Mouse (Mus musculus): ENCODE results near the gene Rpap2. TPM values are rescaled to one million over a fixed set of nuclear protein-coding genes. Genes with fewer than 3 reads are reported as not detected.

Rpap2 gene
- polyA plus RNA-seq, 1 experiment from 2014 or later = 21.9 TPM

DNA sequence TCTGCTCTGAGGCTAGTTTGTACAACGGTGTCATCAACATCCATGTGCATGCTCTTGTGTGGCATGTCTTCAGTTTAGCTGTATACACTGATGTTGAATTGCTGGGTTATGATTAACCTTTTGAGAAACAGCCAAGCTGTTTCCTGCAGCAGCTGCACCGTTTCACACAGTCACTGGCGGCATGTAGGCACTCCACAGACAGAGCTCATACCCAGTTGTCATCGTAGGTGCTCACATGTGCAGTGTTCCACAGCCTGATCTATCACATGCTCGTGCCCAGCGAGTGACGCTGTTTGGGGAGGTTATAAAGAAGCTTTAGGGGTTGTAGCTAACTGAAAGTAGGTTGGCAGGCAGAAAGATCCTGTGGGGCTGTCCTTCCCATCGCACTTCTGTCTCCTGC, 41.2 kb downstream of the Rpap2 start:
- Histone ChIP-seq H3K36me3 (peaks cover 9% of the 10 kb centered on the region; the same call in 1 of the 2 replicates), H3K27ac (replicated peaks) (no peak overlapping the region), H3K4me2 (no peak overlapping the region), H3K4me3 (no peak overlapping the region), H3K9me3 (no peaks in the 10 kb centered on the region), H3K27me3 (no peaks in the 10 kb centered on the region), H3K4me1 (replicated peaks) (no peaks in the 10 kb centered on the region), H3K9ac (no peak overlapping the region)
- ATAC-seq (ENCODE audit: low FRiP score, low read depth) = no peak
- WGBS = 91% methylated on average over 8 of the region's 8 CpGs

DNA sequence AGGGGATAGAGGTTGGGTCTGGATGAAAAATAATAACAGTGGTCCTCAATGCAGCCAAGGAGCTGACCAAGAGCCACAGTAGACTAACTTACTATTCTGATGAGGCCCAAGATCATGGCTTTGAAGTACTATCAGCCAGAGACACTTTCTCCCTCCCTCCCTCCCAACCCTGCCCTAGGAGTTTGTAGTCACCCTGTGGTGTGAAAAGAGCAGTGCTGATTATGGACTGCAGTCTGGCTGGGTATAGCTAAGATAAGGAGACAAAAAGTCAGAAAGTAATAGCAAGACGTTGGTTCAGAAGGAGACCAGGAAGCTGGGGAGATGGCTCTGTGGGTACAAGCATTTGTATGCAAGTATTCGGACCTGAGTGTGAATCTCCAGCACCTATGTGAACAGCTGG, 47.4 kb downstream of the Rpap2 start:
- no peak overlapping the region for H3K9ac ChIP-seq
- H3K9me3 ChIP-seq = no peaks in the 10 kb centered on the region
- H3K27ac ChIP-seq (replicated peaks) = no peak overlapping the region
- no peak overlapping the region for H3K4me3 ChIP-seq
- H3K27me3 ChIP-seq = no peaks in the 10 kb centered on the region
- ATAC-seq (ENCODE audit: low FRiP score, low read depth) = no peak
- no peak overlapping the region for H3K4me2 ChIP-seq
- H3K36me3 ChIP-seq = peaks cover 5% of the 10 kb centered on the region; the same call in 1 of the 2 replicates
- WGBS = 96% methylated on average over 2 of the region's 2 CpGs
- no peaks in the 10 kb centered on the region for H3K4me1 ChIP-seq (replicated peaks)

GRCm38 (mm10) chr5:107645935-107646334, 48.8 kb downstream of the Rpap2 start:
- no peak for ATAC-seq (ENCODE audit: low FRiP score, low read depth)

GRCm38 (mm10) chr5:107647580-107647979, 50.4 kb downstream of the Rpap2 start:
- Histone ChIP-seq H3K4me3 (no peak overlapping the region), H3K4me1 (replicated peaks) (no peaks in the 10 kb centered on the region), H3K4me2 (no peak overlapping the region), H3K36me3 (no peaks in the 10 kb centered on the region), H3K27ac (replicated peaks) (no peak overlapping the region), H3K9ac (no peak overlapping the region), H3K27me3 (no peaks in the 10 kb centered on the region), H3K9me3 (no peaks in the 10 kb centered on the region)
- no peak for ATAC-seq (ENCODE audit: low FRiP score, low read depth)
- 58% methylated on average over 4 of the region's 4 CpGs for WGBS

More at GRCm38 (mm10) chr5:107645935-107646334, 48.8 kb downstream of the Rpap2 start:
- Histone ChIP-seq H3K9ac (no peak overlapping the region), H3K4me2 (no peak overlapping the region), H3K27ac (replicated peaks) (no peak overlapping the region), H3K4me1 (replicated peaks) (no peaks in the 10 kb centered on the region), H3K27me3 (no peaks in the 10 kb centered on the region), H3K9me3 (no peaks in the 10 kb centered on the region), H3K36me3 (peaks cover 5% of the 10 kb centered on the region; the same call in 1 of the 2 replicates), H3K4me3 (no peak overlapping the region)
- WGBS = 81% methylated on average over 2 of the region's 2 CpGs

GRCm38 (mm10) chr5:107648552-107649125, 51.5 kb downstream of the Rpap2 start:
- no peak overlapping the region for H3K27ac ChIP-seq (replicated peaks)
- H3K36me3 ChIP-seq = no peaks in the 10 kb centered on the region
- H3K27me3 ChIP-seq = no peaks in the 10 kb centered on the region
- H3K4me1 ChIP-seq (replicated peaks) = no peaks in the 10 kb centered on the region
- ATAC-seq (ENCODE audit: low FRiP score, low read depth) = no peak
- H3K9ac ChIP-seq = no peak overlapping the region
- 87% methylated on average over 5 of the region's 5 CpGs for WGBS
- no peak overlapping the region for H3K4me2 ChIP-seq
- no peak overlapping the region for H3K4me3 ChIP-seq
- H3K9me3 ChIP-seq = no peaks in the 10 kb centered on the region

- Histone ChIP-seq H3K9me3 (no peaks in the 10 kb centered on the region), H3K27me3 (no peaks in the 10 kb centered on the region), H3K4me1 (replicated peaks) (no peaks in the 10 kb centered on the region), H3K4me2 (no peak overlapping the region), H3K9ac (no peak overlapping the region), H3K36me3 (no peaks in the 10 kb centered on the region), H3K4me3 (no peak overlapping the region), H3K27ac (replicated peaks) (no peak overlapping the region)
- ATAC-seq (ENCODE audit: low FRiP score, low read depth) = no peak
- WGBS = 91% methylated on average over 2 of the region's 2 CpGs
These were observed 52.5 kb downstream of the Rpap2 start for GRCm38 (mm10) chr5:107649680-107650079.

GRCm38 (mm10) chr5:107650427-107650826, 53.3 kb downstream of the Rpap2 start:
- Histone ChIP-seq H3K4me2 (no peak overlapping the region), H3K4me1 (replicated peaks) (no peaks in the 10 kb centered on the region), H3K36me3 (no peaks in the 10 kb centered on the region), H3K9ac (no peak overlapping the region), H3K27ac (replicated peaks) (no peak overlapping the region), H3K9me3 (no peaks in the 10 kb centered on the region), H3K4me3 (no peak overlapping the region), H3K27me3 (no peaks in the 10 kb centered on the region)
- no peak for ATAC-seq (ENCODE audit: low FRiP score, low read depth)
- WGBS = 85% methylated on average over 1 of the region's 1 CpGs

DNA sequence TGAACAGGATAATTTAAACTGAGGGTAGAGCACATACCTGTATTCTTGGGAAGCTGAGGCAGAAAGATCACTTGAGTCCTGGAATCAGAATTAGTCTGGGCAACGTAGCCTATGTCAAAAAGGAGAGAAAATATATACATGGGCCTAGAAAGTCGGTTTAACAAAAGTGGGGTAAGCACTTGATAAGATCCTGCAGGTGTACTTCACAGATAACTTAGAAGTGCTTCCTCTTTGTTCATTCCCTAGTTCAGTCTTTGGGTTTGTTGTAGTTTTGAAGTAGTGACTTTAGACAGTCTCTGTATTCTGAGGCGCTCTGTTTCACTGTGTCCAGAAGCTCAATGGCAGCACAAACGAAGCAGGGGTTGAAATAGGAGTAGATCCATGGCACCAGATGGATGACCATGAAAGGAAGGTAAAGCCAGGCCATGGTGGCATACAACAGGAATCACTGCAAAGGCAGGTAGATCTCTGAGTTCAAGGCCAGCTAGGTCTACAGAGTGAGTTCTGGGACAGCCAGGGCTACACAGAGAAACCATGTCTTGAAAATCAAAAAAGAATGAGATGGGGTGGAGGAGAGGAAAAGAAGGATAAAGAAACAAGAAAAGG, 55.0 kb downstream of the Rpap2 start:
- no peak overlapping the region for H3K9ac ChIP-seq
- no peaks in the 10 kb centered on the region for H3K4me1 ChIP-seq (replicated peaks)
- H3K9me3 ChIP-seq = no peaks in the 10 kb centered on the region
- H3K4me3 ChIP-seq = no peak overlapping the region
- H3K4me2 ChIP-seq = no peak overlapping the region
- peaks cover 9% of the 10 kb centered on the region; the same call in 1 of the 2 replicates for H3K36me3 ChIP-seq
- no peak for ATAC-seq (ENCODE audit: low FRiP score, low read depth)
- H3K27ac ChIP-seq (replicated peaks) = no peak overlapping the region
- no peaks in the 10 kb centered on the region for H3K27me3 ChIP-seq
- 90% methylated on average over 4 of the region's 4 CpGs for WGBS

- no peak for ATAC-seq (ENCODE audit: low FRiP score, low read depth)
- H3K36me3 ChIP-seq = no peaks in the 10 kb centered on the region
- 72% methylated on average over 5 of the region's 5 CpGs for WGBS
- no peaks in the 10 kb centered on the region for H3K27me3 ChIP-seq
- no peak overlapping the region for H3K27ac ChIP-seq (replicated peaks)
- H3K9me3 ChIP-seq = no peaks in the 10 kb centered on the region
- H3K4me1 ChIP-seq (replicated peaks) = no peaks in the 10 kb centered on the region
- H3K4me2 ChIP-seq = no peak overlapping the region
- H3K9ac ChIP-seq = no peak overlapping the region
- no peak overlapping the region for H3K4me3 ChIP-seq
These were observed 81.2 kb downstream of the Rpap2 start for GRCm38 (mm10) chr5:107678392-107678791.

DNA sequence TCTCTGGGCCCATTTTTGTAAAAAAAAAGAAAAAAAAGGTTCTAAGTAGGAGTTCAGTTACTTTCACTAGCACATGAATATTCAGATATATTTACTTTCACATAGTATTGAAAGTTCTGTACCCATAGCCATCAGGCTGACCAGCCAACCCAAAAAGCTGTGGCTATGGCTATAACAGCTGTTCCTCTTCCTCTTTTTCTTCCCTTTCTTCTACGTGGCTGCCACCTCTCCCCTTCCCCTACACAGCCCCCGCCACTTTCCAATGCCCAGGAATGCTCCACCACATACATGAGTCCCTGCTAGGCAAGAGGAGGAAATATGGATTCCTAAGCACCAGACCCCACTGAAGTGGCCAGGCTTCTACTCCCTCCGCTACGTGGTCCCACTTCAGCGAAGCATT, 84.1 kb downstream of the Rpap2 start:
- no peak for ATAC-seq (ENCODE audit: low FRiP score, low read depth)
- no peaks in the 10 kb centered on the region for H3K36me3 ChIP-seq
- no peak overlapping the region for H3K9ac ChIP-seq
- no peaks in the 10 kb centered on the region for H3K9me3 ChIP-seq
- H3K4me1 ChIP-seq (replicated peaks) = no peaks in the 10 kb centered on the region
- H3K27ac ChIP-seq (replicated peaks) = no peak overlapping the region
- H3K4me2 ChIP-seq = no peak overlapping the region
- no peaks in the 10 kb centered on the region for H3K27me3 ChIP-seq
- 86% methylated on average over 5 of the region's 5 CpGs for WGBS
- H3K4me3 ChIP-seq = no peak overlapping the region

DNA sequence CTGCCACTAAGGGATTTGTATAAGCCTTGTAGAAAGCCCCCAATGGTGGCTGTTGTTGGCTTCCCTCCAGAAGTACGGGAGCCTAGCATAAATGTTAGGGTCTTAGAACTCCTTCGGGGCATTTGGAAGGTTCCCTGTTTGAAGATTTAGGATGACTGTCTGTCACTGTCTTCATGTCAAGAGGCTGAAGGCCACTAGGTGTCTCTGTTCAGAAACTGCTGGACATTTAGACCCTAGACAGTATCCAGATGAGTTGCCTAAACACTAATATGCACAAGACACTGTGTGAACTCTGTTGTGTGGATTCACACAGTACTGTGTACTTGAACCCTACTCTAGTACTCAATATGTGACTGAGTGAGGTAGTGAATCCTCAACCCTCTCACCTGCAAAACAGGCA, 87.2 kb downstream of the Rpap2 start:
- H3K9ac ChIP-seq = no peak overlapping the region
- H3K4me3 ChIP-seq = no peak overlapping the region
- 79% methylated on average over 2 of the region's 2 CpGs for WGBS
- H3K36me3 ChIP-seq = no peaks in the 10 kb centered on the region
- ATAC-seq (ENCODE audit: low FRiP score, low read depth) = no peak
- peaks cover 13% of the 10 kb centered on the region for H3K4me1 ChIP-seq (replicated peaks)
- no peak overlapping the region for H3K27ac ChIP-seq (replicated peaks)
- no peaks in the 10 kb centered on the region for H3K27me3 ChIP-seq
- no peaks in the 10 kb centered on the region for H3K9me3 ChIP-seq
- H3K4me2 ChIP-seq = no peak overlapping the region

DNA sequence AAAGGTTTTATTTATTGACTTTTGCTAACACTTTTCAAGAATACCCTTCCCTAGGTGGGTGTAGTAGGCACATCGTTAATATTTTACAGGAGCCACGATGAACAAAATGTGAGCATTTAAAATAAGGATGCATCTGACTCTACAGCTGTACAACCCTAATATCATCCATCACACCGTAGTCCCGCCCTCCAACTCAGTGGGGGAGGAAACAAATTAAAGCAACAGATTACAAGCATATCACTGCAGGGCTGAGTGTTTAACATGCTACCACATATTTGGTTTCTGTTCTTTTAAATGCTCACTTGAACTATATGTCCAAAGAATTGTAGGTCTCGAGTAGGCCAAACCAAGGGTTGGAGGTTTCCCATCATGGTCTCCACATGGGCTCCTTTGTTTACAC, 90.0 kb downstream of the Rpap2 start:
- H3K27me3 ChIP-seq = 0 out of 2 replicates have a peak, but pooled peaks cover 4% of the 10 kb centered on the region
- H3K9ac ChIP-seq = no peak overlapping the region
- H3K36me3 ChIP-seq = no peaks in the 10 kb centered on the region
- no peak; the same call in 1 of the 2 replicates for ATAC-seq (ENCODE audit: low FRiP score, low read depth)
- peak overlapping the region; percentile 50; the same call in 1 of the 2 replicates for H3K4me3 ChIP-seq
- H3K9me3 ChIP-seq = no peaks in the 10 kb centered on the region
- no peak overlapping the region; the same call in 1 of the 2 replicates for H3K4me2 ChIP-seq
- 90% methylated on average over 5 of the region's 5 CpGs for WGBS
- H3K4me1 ChIP-seq (replicated peaks) = peaks cover 13% of the 10 kb centered on the region
- no peak overlapping the region for H3K27ac ChIP-seq (replicated peaks)
